Mouse (Mus musculus): ENCODE measurements around the gene Arhgap24.

- TF ChIP-seq TAL1 (IDR thresholded peaks at IDR 0.05; ENCODE audit: low read length) (no peak), GATA1 (IDR thresholded peaks at IDR 0.05; ENCODE audit: low read length) (no peak)
Measured at GRCm38 (mm10) chr5:102614081-102614480, 132.9 kb downstream of the Arhgap24 start.

Data from erythroblast, embryonic 14.5 days (primary cell).